Mouse (Mus musculus) thymus, postnatal 4 days (tissue): ENCODE data around the gene Vmn1r159.
"Not testable (repeated sequence)": the region's sequence is repeated elsewhere in the genome, so short reads cannot be mapped to it uniquely, and the experiment has no call there.

Source experiments
- DNase-seq: peaks from one replicate; pipeline ENCODE4 v3.0.0; 2021

The Vmn1r159 gene

DNA sequence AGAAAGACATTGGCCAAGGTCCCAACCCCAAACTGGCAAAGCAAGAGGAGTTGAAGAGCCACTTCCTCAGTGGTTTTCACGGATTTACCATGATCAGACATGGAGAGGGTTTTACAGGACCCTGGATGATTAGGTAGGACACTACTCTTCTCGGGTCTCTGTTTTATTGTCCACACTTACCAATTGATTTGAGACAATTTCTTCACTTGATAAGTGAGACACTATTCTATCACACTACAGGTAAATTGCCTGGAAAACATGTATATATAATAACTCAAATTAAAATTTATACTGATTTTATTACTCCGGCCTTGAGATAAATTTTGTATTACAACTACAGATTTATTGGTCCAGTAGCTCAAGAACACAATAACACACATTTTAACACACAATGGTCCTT, at the start of gene Vmn1r159:
Gene Vmn1r159, minus strand, starts transcription at position 101 of the 400 bp plus-strand sequence.
- DNase-seq = not testable (repeated sequence)

DNA sequence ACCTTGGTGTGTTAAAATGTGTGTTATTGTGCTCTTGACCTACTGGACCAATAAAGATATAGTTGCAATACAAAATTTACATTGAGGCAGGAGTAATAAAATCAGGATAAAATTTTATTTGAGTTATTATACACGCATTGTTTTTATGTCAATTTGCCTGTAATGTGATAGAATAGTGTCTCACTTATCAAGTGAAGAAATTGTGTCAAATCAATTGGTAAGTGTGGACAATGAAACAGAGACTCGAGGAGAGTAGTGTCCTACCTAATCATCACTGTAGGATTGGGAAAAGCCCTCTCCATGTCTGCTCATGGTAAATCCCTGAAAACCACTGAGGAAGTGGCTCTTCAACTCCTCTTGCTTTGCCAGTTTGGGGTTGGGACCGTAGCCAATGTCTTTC, 27.5 kb upstream of the Vmn1r159 start, which contains the start of gene Vmn1r160:
Gene Vmn1r160, plus strand, starts transcription at position 301 of the 400 bp plus-strand sequence.
- not testable (repeated sequence) for DNase-seq
